Mouse (Mus musculus) testis, postnatal 14 days (tissue): ENCODE data around the gene Il1r2.
A peak's percentile ranks its signal among the peaks of the same experiment; 100 is the strongest.

ENCODE experiments used
- DNase-seq: peaks from one replicate; pipeline ENCODE4 v3.0.0; 2021; ENCODE audit warnings: low spot score

Il1r2 gene

DNA sequence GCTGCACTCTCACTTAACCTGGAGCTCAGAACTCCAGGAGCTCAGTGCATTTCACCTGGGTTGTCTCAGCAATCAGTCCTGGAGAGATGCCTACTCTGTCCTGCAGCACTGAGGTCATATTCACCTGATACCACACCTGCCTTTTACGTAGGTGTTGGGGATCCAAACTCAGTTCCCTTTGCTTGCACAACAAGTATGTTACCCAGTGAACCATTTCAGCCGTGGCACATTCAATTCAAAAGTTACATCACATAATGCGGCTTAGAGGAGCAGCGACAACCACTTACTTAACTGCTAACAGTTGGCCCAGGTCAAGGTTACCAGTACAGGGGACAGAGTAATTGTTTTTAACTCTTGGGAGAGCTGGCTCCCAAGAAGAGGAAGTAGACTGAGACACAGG is 58.8 kb downstream of the Il1r2 start:
- no peak for DNase-seq

DNA sequence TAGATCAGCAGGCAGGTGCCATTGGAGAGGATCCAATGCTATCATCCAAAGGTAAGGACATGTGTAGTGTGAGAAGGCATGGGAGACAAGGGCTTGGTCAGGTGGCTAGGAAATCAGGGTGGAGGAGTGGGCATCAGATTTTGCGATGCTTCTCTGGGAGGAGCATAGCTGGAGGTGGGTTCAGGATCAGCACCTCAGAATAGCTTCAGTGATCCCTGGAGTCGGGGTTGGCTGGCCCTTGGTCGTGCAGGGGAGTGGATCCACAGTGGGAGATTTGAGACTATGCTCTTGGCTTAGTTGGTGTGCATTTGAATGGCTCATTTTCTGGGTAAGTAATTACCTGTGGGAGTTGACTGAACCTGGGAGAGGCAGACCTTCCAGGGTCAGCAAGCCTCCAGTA is 59.7 kb downstream of the Il1r2 start:
- DNase-seq: no peak

DNA sequence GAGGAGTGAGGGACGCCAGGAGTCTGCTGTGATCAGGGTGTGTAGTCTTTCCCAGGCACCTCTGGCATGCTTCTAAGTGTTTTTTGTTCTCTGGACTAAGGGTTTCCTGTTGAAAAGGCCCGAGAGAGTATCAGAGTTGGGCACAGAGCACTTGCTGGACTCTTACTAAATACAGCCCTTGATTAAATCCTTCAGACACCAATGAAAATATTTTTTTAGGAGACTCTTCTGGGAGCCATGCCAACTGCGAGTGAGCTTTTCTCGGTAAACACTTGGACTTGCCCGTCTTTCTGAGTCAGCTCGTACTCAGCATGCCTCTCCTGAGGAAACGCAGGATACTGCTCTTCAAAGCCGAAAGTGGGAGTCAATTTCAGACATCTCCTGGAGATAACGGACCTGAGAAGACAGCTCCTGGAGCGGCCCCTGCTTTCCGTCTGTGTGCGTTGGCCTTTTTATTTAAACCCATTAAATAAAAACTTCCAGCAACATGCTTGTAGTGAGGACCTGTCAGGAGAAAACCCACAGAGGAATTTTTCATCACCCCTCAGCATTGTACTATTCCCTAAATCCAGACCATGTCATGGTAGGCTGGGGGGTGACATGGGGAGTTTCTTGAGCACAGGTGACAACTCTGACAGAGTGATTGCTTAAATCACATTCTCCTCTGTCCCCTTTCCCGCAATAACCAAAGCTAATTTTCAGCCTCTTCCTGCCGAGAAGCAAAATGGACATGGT is 66.1 kb downstream of the Il1r2 start:
- peak; percentile 61 for DNase-seq

DNA sequence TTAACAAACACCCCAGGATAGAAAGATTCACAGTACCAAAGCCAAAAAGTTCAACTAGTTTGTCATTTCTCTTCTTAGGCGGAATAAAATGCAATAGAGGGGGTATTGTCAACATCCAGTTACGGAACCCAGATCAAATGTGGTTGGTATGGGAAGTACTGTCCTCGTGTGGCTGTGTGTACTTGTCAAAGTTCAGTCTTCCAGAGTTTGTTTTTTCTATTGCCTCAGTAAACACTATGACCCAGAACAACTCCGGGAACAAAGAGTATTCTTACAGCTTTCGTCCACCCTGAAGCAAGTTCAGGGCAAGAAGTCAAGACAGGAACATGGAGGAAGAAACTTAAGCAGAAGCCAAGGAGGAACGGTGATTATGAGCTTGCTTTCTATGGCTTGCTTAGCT is 82.2 kb downstream of the Il1r2 start:
- DNase-seq: no peak

DNA sequence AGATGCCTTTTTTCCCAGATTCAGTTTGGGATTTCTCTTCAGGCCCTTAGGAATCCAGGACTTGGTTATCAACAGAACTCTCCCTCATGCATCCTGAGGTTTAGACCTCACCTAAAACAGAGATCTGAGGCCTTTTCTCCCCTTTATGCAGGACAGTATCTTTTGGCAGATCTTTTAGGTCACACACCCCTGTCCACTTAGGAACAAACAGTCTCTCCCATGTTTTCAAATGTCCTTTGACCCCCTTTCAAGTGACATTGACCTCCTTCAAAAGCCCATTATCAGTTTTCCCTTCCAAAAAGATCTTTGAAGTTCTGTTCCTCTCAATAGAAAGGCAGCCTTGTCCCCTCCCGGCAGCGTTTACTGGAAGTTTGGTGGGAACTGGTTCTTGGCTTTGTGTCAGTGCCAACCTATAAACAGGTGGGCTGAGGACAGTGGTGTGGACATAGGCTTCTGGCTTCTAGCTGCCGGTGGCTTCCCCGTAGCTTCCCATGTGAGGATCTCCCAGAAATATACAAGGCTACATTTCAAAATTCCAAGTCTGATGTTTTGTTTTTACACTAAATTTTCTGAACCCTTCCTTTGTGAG is 89.5 kb downstream of the Il1r2 start:
- DNase-seq: no peak

DNA sequence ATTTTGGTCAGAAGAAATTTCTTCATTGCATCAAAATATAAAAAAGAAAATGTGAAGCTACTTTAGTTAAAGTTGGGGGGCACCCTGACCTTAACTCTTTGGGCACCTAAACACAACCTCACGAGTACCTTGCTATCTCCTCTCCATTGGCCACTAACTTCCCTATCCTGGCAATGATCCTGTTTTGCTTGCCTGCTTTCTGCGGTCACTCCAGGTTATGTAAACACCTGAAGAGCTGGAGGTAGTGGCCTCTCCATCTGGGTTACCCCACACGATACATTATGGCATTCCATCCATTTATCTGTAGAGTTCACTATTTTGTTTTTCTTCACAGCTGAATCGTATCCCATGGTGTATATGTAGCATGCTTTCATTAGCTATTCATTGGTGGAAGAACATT is 90.5 kb downstream of the Il1r2 start:
- DNase-seq: no peak

DNA sequence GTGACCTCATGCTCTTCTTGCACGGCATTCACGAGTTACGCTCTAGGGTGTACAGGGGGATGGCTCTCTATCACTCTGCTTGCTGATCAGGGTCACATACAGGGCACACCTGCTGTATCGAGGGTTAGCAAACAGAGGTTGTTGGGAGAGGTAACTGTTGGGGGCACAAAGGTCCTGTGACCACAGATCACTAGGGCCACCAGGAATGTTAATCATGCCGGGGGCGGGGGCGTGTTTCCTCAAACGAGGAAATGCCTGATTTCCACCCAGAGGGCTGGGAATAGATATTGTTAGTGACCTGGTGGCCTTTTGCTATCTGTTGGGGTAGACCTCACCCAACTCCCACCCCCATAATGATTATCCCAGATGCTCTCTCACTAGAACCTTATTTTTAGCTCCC is 93.7 kb downstream of the Il1r2 start:
- no peak for DNase-seq

DNA sequence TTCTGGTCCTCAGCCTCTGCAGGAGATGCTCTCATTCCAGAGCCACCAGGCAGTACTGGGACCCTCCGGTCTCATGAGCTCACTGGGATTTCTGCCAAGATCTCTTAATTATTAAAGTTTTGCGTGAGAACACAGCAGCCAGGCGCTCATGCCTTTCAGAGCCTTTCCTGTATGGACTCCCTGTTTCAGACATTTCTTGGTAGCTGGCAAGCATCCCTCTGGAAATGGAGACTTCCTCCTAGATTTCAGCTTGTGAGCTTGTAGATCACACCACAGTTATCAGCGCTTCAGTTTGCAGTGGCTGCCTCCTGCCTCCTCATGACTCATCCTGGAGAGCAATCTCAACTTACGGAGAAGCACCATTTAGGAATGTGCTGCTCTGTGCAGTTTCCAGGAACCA is 98.0 kb downstream of the Il1r2 start:
- peak; percentile 10 for DNase-seq

DNA sequence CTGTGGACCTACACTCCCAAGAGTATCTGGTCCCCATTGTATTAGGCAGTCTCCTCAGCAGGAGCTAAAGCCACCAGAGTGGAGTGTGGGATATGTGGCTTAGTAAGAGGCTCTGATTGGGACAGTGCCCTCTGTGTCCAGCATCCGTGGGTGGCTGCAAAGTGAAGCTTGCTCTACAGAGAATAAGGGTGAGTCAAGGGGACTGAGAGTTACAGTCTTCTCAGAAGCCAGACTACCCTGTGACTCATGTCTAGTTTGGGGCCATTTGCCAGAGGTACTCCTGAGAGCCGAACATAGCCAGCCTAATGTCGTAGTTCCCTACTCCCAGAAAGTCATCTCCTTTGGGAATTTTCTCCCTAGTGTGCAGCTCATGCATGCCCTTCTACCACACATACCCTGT is 100.3 kb downstream of the Il1r2 start:
- no peak for DNase-seq
